Comparison of ENCODE assay signal across 10 mouse cellular contexts in the genomic region with DNA sequence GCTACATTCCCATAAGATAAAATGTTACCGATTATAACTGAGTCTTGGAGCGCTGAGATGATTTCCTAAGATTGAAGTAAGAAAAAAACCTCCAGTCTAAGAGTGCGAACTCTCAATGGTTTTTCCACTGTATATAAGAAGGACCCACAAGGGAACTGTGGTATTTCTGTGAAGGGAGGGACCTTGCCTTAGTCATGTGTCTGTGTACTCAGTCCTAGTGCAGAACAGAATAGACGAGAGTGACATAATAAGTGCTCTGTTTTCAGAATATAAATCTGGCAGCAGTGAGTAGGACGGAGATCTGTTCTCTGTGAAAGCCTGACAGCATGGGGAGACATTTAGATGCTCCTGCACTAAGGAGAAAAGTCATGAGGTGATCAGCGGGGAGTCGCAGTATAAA.
DNase-seq lines count a peak whose midpoint lies in the region; ATAC-seq and TF ChIP-seq lines count a peak whose summit lies in the region.
"Had no signal": no experiment of that assay in that cellular context is flagged by ENCODE, and none has a peak within 500 bp of the region (broad histone marks: within the 10 kb centered on the region; RNA-seq: fewer than 3 reads in every experiment).

No protein-coding gene starts in this region.

- H3K4me1 ChIP-seq in cerebellum, adult 2 months (ENCODE audit: control insufficient read depth, insufficient read depth, low read length): peaks cover 6% of the 10 kb centered on the region
- H3K4me1 ChIP-seq in hindbrain, embryonic 16.5 days (ENCODE audit: control insufficient read depth, insufficient read depth, low read depth, low read length): no peaks in the 10 kb centered on the region
- H3K4me1 ChIP-seq in hindbrain, embryonic 11.5 days (replicated peaks; ENCODE audit: control insufficient read depth, insufficient read depth, low read length): no peaks in the 10 kb centered on the region
- no peaks in the 10 kb centered on the region for H3K4me1 ChIP-seq in midbrain, embryonic 15.5 days
- H3K4me1 ChIP-seq in midbrain, embryonic 10.5 days: peaks cover 5% of the 10 kb centered on the region; the same call in 1 of the 2 replicates
- no peaks in the 10 kb centered on the region; the same call in 1 of the 2 replicates for H3K4me1 ChIP-seq in stomach, embryonic 15.5 days
- H3K4me1 ChIP-seq: hindbrain, embryonic 13.5 days had no signal

- H3K4me3 ChIP-seq in cerebellum, adult 2 months (replicated peaks; ENCODE audit: insufficient read depth, low read depth, low read length): no peak overlapping the region
- no peak overlapping the region for H3K4me3 ChIP-seq in hindbrain, embryonic 16.5 days (ENCODE audit: low read length)
- no peak overlapping the region for H3K4me3 ChIP-seq in hindbrain, embryonic 11.5 days (ENCODE audit: low read depth, low read length)
- H3K4me3 ChIP-seq in midbrain, embryonic 15.5 days: no peak overlapping the region
- no peak overlapping the region for H3K4me3 ChIP-seq in midbrain, embryonic 10.5 days
- H3K4me3 ChIP-seq in stomach, embryonic 15.5 days (replicated peaks): no peak overlapping the region
- H3K4me3 ChIP-seq: hindbrain, embryonic 13.5 days had no signal

- no peaks in the 10 kb centered on the region for H3K9me3 ChIP-seq in hindbrain, embryonic 16.5 days (ENCODE audit: control insufficient read depth, low read length)
- H3K9me3 ChIP-seq in hindbrain, embryonic 11.5 days (ENCODE audit: control insufficient read depth, low read length): no peaks in the 10 kb centered on the region
- no peaks in the 10 kb centered on the region for H3K9me3 ChIP-seq in midbrain, embryonic 15.5 days
- no peaks in the 10 kb centered on the region for H3K9me3 ChIP-seq in midbrain, embryonic 10.5 days (replicated peaks)
- no peaks in the 10 kb centered on the region for H3K9me3 ChIP-seq in stomach, embryonic 15.5 days
- H3K9me3 ChIP-seq: hindbrain, embryonic 13.5 days had no signal

- DNase-seq in cerebellum, adult 2 months: no peak
- DNase-seq in hindbrain, embryonic 11.5 days (ENCODE audit: low spot score): no peak
- no peak for DNase-seq in midbrain, embryonic 10.5 days (ENCODE audit: low spot score)
- DNase-seq in urinary bladder, postnatal 14 days (ENCODE audit: low spot score): no peak
- DNase-seq: lung, postnatal 10 days had no signal

- no peak overlapping the region for H3K4me2 ChIP-seq in hindbrain, embryonic 16.5 days (ENCODE audit: low read length)
- H3K4me2 ChIP-seq in hindbrain, embryonic 11.5 days (replicated peaks; ENCODE audit: low read depth, low read length): no peak overlapping the region
- no peak overlapping the region for H3K4me2 ChIP-seq in midbrain, embryonic 15.5 days
- H3K4me2 ChIP-seq in stomach, embryonic 15.5 days: no peak overlapping the region
- H3K4me2 ChIP-seq: hindbrain, embryonic 13.5 days had no signal

- ATAC-seq in cerebellum, adult (ENCODE audit: insufficient number of reproducible peaks, low FRiP score, low TSS enrichment): peak; percentile 42; the same call in 1 of the 2 replicates
- ATAC-seq in hindbrain, embryonic 16.5 days: peak; percentile 54; the same call in 1 of the 2 replicates
- ATAC-seq in hindbrain, embryonic 11.5 days (ENCODE audit: low FRiP score): no peak
- peak; percentile 65; the same call in 1 of the 2 replicates for ATAC-seq in midbrain, embryonic 15.5 days (replicated peaks)
- peak; percentile 63; the same call in 1 of the 2 replicates for ATAC-seq in stomach, embryonic 15.5 days (ENCODE audit: insufficient read depth, low FRiP score, low read depth)

- no peak overlapping the region for H3K27ac ChIP-seq in cerebellum, adult 2 months (ENCODE audit: insufficient read depth, low read length)
- no peak overlapping the region for H3K27ac ChIP-seq in hindbrain, embryonic 16.5 days (ENCODE audit: low read depth, low read length)
- no peak overlapping the region for H3K27ac ChIP-seq in hindbrain, embryonic 11.5 days (ENCODE audit: low read depth, low read length)
- no peak overlapping the region for H3K27ac ChIP-seq in midbrain, embryonic 15.5 days
- no peak overlapping the region for H3K27ac ChIP-seq in midbrain, embryonic 10.5 days (replicated peaks)
- H3K27ac ChIP-seq in stomach, embryonic 15.5 days: no peak overlapping the region; the same call in 1 of the 2 replicates
- H3K27ac ChIP-seq: hindbrain, embryonic 13.5 days had no signal

- no peak for TF ChIP-seq CTCF in cerebellum, adult 2 months (IDR thresholded peaks at IDR 0.05; ENCODE audit: borderline replicate concordance, insufficient read depth, low read depth, low read length)

- no peaks in the 10 kb centered on the region for H3K27me3 ChIP-seq in cerebellum, adult 2 months (ENCODE audit: control insufficient read depth, insufficient read depth, low read length)
- no peaks in the 10 kb centered on the region for H3K27me3 ChIP-seq in hindbrain, embryonic 16.5 days (replicated peaks; ENCODE audit: control insufficient read depth, insufficient read depth, low read length)
- no peaks in the 10 kb centered on the region for H3K27me3 ChIP-seq in hindbrain, embryonic 11.5 days (ENCODE audit: control insufficient read depth, insufficient read depth, low read length)
- H3K27me3 ChIP-seq in midbrain, embryonic 15.5 days (replicated peaks): no peaks in the 10 kb centered on the region
- H3K27me3 ChIP-seq in midbrain, embryonic 10.5 days (ENCODE audit: low read depth, poor library complexity, severe bottlenecking): no peaks in the 10 kb centered on the region
- H3K27me3 ChIP-seq in stomach, embryonic 15.5 days (replicated peaks): no peaks in the 10 kb centered on the region
- H3K27me3 ChIP-seq: hindbrain, embryonic 13.5 days had no signal

- no peak overlapping the region for H3K9ac ChIP-seq in hindbrain, embryonic 16.5 days (ENCODE audit: low read depth, low read length)
- H3K9ac ChIP-seq in hindbrain, embryonic 11.5 days (ENCODE audit: low read depth, low read length): no peak overlapping the region
- H3K9ac ChIP-seq in midbrain, embryonic 15.5 days: no peak overlapping the region
- no peak overlapping the region for H3K9ac ChIP-seq in stomach, embryonic 15.5 days
- H3K9ac ChIP-seq: hindbrain, embryonic 13.5 days had no signal

- 64% methylated on average over 7 of the region's 7 CpGs for WGBS in cerebellum, adult 2 months
- 60% methylated on average over 7 of the region's 7 CpGs for WGBS in hindbrain, embryonic 16.5 days
- WGBS in hindbrain, embryonic 11.5 days: 73% methylated on average over 7 of the region's 7 CpGs
- 64% methylated on average over 7 of the region's 7 CpGs for WGBS in midbrain, embryonic 15.5 days
- 83% methylated on average over 6 of the region's 7 CpGs for WGBS in midbrain, embryonic 10.5 days
- 54% methylated on average over 7 of the region's 7 CpGs for WGBS in stomach, embryonic 15.5 days

- H3K36me3 ChIP-seq in hindbrain, embryonic 16.5 days (ENCODE audit: control insufficient read depth, insufficient read depth, low read length): 0 out of 2 replicates have a peak, but pooled peaks cover under 1% of the 10 kb centered on the region
- H3K36me3 ChIP-seq in hindbrain, embryonic 11.5 days (ENCODE audit: control insufficient read depth, insufficient read depth, low read length): no peaks in the 10 kb centered on the region
- H3K36me3 ChIP-seq in midbrain, embryonic 15.5 days (replicated peaks): 0 out of 2 replicates have a peak, but pooled peaks cover 5% of the 10 kb centered on the region
- H3K36me3 ChIP-seq in midbrain, embryonic 10.5 days: 0 out of 2 replicates have a peak, but pooled peaks cover 3% of the 10 kb centered on the region
- H3K36me3 ChIP-seq in stomach, embryonic 15.5 days: no peaks in the 10 kb centered on the region

- TF ChIP-seq POLR2A in cerebellum, adult 2 months (IDR thresholded peaks at IDR 0.05; ENCODE audit: borderline replicate concordance, insufficient read depth, low read length): no peak
